Mouse (Mus musculus) cerebellum, adult 11 months (tissue): ENCODE data around the gene Trem2.
"Not testable (repeated sequence)": the region's sequence is repeated elsewhere in the genome, so short reads cannot be mapped to it uniquely, and the experiment has no call there.

Experiments used
- DNase-seq: peaks from one replicate; pipeline ENCODE4 v3.0.0; 2022

The Trem2 gene

GRCm38 (mm10) chr17:48346231-48346630, at the start of gene Trem2:
Gene Trem2 (plus strand): TSS chr17:48346401.
- no peak for DNase-seq

GRCm38 (mm10) chr17:48299203-48299602, 47.0 kb upstream of the Trem2 start, which contains the start of gene Treml2:
Gene Treml2 (plus strand): TSS chr17:48299498.
- DNase-seq: no peak

- DNase-seq: no peak
Observed at GRCm38 (mm10) chr17:48299756-48300155, 46.4 kb upstream of the Trem2 start.

GRCm38 (mm10) chr17:48300199-48300598, 46.0 kb upstream of the Trem2 start:
- DNase-seq: no peak

DNA sequence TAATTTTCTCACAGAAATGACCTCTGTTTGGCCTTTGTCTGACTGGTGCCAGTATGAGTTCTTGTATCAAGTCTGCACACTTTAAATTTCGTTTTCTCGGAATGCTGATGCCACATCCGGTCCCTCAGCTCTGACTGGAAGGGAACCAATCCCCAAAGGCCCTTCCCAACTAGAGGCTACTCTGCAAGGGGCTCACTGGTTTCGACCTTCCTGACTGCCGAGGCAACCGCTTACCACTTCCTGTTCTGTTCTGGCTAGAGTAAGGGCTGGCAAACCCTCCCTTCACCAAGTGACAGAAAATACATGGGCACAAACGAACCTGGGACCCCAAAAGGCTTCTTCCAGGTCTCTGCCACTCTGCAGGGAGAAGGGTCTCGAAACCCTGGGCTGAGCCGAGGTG, 45.3 kb upstream of the Trem2 start:
- no peak for DNase-seq

- no peak for DNase-seq
Observed at GRCm38 (mm10) chr17:48301792-48302191, 44.4 kb upstream of the Trem2 start.

GRCm38 (mm10) chr17:48312124-48312523, 34.1 kb upstream of the Trem2 start:
- DNase-seq: no peak

GRCm38 (mm10) chr17:48315905-48316579, 30.2 kb upstream of the Trem2 start, which contains the start of gene B430306N03Rik:
Gene B430306N03Rik (plus strand): TSS chr17:48316141.
- DNase-seq: not testable (repeated sequence)

DNA sequence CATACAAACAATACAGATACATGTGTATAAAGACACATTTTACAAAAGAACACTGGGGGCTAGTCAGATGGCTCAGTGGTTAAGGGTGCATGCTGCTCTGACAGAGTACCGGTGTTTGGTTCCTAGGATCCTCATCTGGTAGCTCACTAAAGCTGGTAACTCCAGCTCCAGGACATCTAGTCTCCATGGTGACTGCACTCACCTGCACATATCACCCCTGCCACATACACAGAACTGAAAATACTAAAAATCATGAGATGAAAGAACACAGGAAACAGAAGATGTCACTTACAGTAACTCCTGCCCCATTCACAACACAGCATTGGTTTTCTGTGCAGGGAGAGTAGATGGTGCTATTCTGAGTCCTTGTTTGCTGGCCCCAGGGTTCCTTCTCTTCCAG, 27.5 kb upstream of the Trem2 start:
- DNase-seq: no peak

DNA sequence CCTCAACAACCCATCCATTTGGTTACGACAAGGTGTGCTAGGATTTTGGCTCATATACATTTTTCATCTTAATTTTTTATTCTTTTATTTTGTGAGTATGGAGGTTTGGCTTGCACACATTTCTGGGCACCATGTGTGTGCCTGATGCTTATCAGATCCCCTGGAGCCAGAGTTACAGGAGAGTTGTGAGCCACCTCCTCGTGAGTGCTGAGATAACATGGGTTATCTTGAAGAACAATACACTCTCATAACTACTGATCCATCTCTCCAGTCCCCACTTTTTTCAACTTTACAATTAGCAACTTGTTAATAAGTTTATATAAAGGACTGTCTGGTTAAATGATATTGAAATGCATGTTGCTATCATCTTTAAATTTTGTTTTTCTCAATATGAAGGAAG, 24.9 kb upstream of the Trem2 start:
- no peak for DNase-seq

DNA sequence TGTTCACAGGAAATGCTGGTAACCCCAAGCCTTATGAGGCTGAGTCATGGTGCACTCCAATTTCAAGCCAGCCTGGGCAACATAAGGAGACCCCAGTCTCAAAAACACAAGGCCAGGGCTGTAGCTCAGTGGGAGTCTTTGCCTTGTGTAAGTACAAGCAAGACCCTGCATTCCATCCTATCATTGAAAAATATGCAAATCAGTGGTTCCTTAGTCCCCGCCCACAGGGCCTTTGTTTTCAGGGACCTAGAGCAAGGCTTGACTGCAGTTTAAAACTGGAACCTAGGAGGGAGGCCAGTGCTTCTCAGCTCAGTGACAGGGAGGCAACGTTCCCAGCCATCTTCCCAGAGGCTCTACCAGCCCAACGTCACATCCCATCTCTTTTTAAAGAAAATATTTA, 23.0 kb upstream of the Trem2 start:
- DNase-seq: no peak

DNA sequence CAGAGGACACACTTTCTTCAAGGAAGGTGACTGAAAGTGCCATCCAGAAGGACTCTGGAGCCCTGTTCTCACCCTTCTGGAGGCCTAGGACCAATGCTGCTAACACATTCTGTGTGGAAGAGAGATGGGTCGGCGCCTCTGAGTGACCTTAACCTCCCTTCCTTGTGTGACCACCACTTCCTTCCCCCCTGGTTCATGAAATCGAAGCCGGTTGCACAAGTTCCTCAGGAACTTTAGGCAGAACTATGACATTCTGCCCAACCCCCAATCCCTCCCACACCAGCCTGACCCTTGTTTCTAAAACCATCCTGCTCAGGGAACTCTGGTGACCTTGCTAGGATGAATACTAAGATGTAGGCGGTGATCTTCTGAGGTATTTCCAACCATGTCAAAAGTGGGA, 21.9 kb upstream of the Trem2 start:
- DNase-seq: no peak

- DNase-seq: no peak
Observed at GRCm38 (mm10) chr17:48325093-48325492, 21.1 kb upstream of the Trem2 start.

- no peak for DNase-seq
Observed at GRCm38 (mm10) chr17:48325638-48326037, 20.6 kb upstream of the Trem2 start.

DNA sequence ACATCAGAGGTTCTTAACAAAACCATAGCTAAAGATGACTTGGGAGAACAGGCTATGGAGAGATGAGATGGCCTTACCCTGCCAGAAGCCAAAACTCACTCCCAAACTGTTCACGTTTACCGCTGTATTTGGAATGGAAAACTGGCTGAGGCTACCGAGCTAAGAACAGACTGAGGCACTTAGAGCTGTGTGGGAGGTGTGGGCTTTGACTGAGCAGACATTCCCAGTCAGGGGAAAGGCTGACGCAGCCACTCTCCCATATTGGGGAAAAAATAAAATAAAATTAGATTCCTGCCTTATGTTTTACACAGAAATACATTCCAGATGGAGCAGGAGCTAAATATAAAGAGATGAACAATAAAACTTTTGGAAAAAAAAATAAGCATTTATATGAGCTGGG, 19.5 kb upstream of the Trem2 start:
- DNase-seq: no peak

DNA sequence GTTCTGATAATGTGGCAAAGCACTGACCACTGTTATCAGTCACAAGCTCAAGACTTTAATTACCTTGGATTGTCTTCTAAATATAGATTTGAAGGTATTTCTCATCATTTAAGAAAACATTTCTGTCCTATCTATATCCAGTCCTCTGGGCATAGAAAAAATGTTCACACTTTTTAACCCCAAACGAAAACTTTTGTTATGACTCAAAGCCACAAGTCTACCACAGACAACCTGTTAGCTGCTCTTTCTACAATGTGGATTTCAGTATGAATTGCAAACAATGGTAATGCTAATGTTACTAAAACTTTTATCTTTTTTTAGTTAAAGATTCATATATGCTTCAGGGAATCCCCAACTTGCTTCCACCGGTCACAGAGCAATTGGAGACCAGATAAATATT, 13.7 kb upstream of the Trem2 start:
- no peak for DNase-seq

DNA sequence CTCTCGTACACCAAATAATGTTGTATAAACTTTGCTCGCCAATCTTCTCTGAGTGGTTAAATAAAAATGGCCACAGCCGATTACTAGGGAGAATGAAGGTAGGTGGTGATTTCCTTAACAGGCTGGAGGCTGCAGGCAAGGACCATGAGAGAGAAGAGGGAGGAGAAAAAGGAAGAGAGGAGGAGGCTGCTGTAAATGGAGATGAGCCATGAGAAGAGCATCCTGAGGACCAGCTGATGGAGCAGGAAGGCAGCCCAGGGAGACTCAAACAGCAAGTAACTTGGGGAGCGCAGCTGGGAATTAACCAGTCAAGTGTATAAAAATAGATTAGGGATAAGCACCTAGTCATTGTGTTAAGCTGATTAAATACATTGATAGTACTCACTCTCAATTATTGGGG, 12.0 kb upstream of the Trem2 start:
- DNase-seq: no peak

DNA sequence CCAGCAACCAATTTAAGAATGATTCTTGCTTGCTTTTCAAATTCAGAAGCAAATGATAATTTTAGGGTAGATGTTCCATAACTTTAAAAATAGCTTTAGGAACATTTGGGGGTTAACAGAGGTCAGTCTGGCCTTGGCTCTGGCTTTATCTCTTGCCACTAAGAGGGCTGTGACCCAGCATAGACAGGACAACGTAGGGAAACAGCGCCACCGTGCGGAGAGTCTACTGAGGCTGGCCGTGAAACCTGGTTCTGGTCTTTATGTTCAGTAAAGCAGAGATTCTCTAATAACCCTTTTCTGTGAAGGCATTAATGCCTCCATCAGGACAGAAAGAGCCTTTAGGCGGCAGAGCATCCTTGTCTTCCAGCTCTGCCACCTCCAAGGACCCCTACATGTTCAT, 9.3 kb upstream of the Trem2 start:
- peak; percentile 19 for DNase-seq

GRCm38 (mm10) chr17:48340267-48340666, 5.9 kb upstream of the Trem2 start:
- DNase-seq: no peak

DNA sequence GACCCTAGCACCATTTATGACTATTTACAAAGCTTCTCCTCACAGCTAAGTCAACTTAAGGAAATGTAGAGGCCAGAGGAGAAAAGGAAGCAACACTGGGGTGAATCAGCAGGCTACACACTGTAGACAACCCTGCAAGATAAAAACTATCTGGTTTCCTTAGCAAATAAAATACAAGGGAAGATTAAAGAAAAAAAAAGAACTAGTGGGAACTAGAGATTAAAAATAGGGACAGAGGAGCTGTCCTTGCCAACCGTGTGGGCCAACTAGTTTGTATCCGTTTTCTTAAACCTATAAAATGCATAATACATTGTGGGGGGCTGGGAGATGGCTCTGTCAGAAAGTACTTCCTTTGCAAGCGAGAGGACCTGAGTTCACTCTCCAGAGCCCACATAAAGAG, 4.3 kb upstream of the Trem2 start:
- no peak for DNase-seq

GRCm38 (mm10) chr17:48343065-48343464, 3.1 kb upstream of the Trem2 start:
- no peak for DNase-seq

- no peak for DNase-seq
Observed at GRCm38 (mm10) chr17:48345824-48346223, 377 bp upstream of the Trem2 start.

DNA sequence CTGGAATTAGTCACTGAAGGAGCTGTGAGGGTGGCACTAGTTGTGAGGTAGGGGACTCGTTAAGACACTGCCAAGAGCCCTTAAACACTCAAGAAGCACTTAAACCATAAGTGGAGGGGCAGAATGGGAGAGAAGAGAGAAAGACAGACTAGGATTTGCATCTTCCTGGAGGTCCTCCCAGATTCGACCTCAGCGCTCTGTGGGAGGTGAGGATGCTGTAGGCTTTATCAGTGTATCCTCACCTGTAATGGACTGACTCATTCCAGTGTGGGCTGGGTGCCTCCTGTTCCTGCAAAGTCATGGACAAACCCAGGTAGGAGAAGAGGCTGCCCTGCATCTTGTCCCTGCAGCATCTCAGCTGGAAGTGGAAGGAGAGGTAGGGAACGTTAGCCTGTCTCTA, 633 bp downstream of the Trem2 start:
- DNase-seq: no peak

DNA sequence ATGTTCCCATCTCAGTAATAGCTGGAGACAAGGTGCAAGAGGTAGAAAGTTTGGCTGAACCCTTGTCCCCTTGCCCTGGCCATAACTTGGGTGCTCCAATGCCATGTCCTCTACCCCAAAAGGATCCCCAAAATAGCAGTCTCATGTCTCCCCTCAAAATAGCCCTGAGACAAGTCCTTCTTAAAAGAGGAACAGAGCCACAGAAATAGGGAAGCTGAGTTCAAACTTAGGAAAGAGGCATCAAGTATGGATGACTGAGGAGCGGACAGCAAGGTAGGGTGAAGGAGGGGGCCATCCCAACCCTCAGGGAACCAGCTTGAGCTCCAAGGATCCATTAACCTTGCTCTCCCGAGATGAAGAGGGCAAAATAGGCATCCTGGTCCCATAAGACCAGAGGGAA, 1.1 kb downstream of the Trem2 start:
- no peak for DNase-seq

GRCm38 (mm10) chr17:48350681-48351193, 4.5 kb downstream of the Trem2 start:
- no peak for DNase-seq
